Mouse (Mus musculus) retina, postnatal 1 day (tissue): ENCODE measurements at regions not wholly inside any gene's neighbourhood (a gene's known extent, or its start where the extent isn't known, plus 50 kb on each side); places are given as distances from the start of the nearest gene placed in this dataset.
A peak's percentile ranks its signal among the peaks of the same experiment; 100 is the strongest.
"Not testable (repeated sequence)": the region's sequence is repeated elsewhere in the genome, so short reads cannot be mapped to it uniquely, and the experiment has no call there.

Experiments used
- DNase-seq: peaks from one replicate; pipeline ENCODE4 v3.0.0-alpha.2; 2012

DNA sequence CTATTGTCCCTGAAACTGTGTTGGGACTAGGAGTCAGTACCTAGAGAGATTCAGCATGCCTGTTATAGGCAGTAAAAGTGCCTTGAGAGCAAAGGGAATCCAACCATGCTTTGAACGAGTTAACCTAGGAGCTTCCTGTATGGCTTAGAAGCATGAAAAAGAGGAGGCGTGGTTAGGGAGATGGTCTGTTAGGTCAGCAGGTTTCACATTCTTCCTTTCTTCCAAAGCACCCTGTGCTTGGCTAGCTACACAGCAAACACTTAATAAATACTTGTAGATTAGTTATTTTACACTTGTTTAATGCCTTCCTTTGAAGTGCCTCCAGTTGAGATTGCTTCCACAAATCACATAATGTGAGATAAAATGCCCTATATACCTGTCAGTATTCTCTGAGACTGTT lies 284.9 kb upstream of the Adgra3 start:
- DNase-seq = no peak

DNA sequence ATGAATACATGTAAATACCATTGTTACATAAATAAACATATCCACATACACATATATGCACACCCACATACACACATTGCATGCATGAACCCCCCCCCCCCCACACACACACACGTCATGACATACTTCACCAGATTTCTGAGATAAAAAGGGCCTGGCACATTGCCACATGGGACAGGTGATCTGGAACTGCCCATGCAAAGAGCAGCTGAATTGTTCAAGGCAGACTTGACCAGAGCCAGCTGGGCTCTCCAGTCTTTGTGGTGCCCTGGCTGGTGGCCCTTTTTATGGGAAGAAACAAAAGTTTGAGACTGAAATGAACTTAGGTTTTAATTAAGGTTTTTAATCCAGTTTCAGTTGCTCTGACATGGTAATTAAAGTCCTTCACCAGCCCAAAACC lies 250.7 kb upstream of the Adgra3 start:
- DNase-seq = peak; percentile 16

DNA sequence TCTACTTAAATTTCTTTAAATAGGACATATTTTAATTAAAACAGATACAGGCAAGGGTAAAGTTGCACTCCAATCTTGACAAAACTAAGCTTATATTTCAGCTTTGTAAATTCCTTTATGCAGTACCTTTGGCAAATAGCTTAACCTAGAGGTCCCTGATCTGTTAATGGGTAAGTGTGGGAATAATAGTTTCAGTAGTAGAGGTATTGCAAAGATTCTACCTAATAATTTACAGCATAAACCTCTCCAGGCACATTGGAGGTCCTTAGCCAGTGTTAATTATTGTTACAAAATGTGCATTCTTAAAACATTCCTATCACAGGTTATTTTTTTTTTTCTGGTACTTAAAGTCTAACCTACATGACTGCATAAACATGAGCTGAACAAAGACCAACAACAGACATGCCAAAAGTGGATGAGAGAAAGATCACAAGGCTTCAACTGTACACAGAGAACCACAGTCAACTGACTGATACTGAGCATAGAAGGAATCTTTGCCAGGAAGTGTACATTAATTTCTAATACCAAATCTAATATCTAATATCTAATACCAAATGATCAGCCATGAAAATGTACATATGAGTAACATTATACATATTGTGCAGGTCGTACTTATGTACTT lies 245.2 kb upstream of the Adgra3 start:
- DNase-seq = no peak

DNA sequence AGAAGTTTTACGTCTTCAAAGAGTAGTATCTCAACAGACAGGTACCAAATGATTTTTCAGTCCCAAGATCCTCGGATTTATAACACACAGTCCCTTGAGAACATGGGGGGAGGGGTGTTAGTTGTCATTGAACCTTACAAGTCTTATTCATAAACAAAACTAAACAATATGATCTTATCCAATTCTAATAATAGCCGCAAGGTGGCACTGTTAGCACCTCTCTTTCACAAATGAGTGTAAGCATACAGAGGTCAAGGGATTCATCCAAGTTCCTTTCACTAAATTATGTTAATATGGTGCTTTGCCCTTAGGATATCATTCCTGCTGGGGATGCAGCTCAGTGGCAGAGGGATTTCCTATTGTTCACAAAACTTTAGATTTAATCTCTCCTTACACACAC lies 235.0 kb upstream of the Adgra3 start:
- DNase-seq = peak; percentile 6

DNA sequence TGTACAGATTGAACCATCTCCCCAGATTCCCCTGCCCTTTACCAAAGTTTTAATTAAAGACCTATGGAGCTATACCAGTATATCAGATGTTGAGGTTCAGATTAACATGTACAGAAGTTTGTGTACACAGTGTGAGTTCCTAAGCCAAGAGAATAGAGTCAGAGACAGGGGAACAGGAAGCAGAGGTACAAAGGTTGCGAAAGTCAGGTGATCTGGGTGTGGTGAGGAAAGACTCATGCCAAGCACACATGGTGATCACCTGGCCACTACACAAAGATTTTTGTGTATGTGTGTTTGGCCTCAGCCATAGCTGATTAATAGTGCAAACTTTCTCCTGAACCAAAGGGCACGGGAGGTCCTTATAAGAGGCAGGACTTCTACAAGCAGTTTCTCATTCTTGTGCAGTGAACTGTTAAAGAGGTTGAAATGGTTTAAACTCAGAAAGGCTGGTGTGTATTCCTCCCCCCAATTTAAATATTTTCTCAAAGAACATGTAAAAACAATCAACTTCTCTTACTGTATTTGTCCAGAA lies 232.1 kb upstream of the Adgra3 start:
- no peak for DNase-seq

DNA sequence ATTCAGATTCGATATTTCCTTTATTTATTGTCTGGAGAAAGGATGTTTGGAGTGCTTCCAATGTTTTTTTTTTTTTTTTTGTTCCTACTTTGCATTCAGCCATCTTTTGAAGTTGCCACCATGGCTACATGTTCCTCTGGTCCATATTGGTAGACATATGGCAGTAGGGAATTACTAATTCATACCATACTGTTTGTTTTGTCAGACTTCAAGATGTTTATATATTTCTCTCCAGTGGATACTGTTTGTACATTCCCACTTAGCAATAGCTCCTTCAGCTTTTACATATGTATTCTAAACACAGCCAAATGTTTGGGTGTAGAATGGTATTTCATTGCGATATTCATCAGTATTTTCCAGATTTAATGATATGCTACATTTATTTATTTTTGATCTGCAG lies 201.6 kb upstream of the Adgra3 start:
- no peak for DNase-seq

DNA sequence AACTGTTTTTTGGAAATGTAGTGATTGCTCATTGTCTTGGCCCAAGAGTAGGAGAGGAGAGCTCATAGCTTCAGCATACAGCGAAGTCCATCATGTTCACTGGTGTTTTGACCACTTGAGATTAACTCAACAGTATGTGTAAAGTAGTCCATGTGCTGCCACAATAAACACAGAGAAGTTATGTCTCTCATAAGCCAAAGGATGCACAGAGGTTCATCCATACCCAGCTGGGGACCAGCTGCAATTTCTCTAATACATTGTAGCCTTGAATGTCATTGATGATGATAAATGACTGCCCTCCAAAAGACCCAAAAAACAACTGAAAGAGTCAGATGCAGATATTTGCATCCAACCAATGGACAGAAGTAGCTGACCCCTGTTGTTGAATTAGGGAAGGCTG lies 199.2 kb upstream of the Adgra3 start:
- DNase-seq = no peak

DNA sequence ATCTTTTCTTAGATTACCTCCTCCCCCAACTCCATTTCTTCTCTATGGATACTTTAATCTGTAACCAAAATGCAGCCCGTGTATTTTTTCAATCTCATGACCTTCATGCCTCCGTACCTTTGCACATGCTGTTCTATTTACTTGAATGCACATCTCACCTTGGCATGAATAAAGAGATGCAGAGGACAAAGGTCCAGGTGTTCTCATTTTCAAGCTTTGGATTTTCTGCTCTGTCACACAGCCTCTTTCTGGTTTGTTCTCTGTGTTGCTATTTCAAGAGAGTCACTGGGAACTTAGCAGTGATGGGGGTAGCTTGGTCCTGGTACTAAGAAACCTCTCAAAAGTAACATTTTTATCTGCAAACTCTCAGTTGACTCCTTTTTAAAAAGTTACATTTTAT lies 175.3 kb upstream of the Adgra3 start:
- DNase-seq = no peak

DNA sequence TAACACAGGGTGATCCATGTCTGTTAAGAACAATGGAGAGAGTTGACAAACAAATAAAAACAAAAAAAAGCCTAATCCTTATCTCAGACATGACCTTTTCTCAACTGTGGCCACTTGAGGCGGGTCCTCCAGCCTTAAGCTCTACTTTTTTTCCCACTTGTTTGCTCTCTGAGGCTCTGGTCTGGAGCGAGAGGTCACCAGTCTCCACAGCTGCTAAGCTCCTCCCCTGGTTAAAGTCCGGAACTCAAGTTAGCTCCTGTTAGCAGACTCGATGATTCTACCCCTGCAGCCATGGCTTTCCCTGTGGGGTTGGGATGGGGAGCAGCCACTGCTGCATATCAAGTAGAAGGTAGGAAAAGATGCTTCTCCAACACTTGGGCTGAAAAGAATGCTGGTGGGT lies 158.2 kb upstream of the Adgra3 start:
- no peak for DNase-seq

DNA sequence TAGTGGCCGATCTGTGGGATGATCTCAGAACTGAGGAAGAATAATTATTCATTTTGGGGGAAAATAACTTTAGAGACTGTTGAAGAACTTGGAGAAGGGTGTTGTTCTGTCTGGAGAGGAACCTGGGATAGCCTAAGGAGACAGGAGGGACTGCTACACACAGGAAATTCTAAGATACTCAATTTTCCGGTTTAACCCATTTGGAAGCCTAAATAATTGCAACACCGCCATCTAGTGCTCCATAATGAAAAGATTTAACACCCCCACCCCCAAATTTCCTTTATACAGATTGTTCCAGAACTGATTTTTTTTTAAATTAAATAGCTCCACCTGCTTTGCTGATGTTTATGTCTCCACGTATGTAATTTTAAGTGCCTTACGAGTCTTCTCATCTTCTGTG lies 157.2 kb upstream of the Adgra3 start:
- peak; percentile 36 for DNase-seq

DNA sequence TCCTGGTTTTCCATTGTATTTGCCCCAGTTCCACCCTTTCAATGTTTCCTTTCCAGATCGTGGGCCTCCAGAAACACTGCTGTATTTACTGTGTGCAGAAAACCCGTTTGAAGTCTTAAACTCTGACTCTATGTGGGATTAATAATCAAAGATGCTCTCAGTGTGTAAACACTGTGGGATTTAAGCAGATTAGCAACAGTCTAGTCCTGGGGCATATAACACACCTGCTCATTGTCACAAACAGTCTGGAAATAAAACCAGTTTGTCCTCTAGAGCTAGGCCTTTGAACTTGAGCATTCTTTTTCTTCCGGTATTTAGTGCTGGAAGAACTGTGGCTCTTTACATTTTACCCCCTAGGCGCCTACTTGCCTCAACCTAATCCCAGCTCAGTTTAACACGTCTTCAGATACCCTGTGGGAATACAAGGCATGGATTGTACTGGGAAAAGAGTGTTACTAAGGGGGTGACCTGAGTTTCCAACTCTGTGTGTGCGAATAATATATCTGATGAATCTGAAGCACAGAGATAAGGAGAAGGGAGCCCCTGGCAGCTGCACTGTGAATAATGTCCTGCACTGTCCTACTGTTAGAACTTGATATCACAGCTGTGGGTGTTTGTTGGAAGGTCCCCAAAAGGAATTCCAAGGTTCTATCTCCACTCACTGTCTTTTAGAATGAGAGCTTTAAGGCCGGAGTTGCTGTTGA lies 143.7 kb upstream of the Adgra3 start:
- DNase-seq = no peak

DNA sequence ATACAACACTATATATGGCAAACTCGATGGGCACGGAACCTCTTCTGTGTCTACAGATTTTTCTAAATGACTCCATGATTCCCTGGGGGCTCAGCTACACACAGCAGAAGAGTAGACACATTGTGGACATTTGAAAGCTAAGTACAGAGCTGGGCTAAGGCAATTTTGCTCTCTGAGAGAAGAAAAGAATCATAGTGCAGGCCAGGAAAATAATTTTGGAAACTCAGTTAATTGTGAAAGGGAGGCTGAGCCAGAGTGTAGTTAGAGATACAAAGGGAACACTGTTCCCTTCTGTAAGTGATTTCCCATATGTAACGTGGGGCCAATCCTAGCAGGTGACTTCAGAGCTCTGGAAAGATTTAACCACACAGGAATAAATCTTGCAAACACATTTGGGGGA lies 137.6 kb upstream of the Adgra3 start:
- no peak for DNase-seq

DNA sequence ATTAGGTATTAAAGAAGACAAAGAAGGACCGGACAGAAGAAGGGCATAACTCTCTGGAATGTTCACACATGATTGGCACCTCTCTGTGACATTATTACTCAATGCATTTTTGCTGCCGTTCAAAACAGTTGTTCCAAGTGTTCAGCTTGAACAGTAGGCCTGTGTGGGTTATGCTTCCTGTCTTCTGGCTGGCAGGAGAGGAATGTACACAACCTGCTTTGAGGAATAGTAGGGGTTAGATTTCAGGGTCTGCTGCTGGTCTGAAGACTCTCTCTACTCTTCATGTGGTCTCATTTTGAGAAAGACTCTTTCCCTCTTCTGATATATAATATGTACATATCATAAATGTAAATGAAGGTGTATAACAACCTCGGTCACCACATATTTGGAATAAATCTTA lies 137.2 kb upstream of the Adgra3 start:
- no peak for DNase-seq

DNA sequence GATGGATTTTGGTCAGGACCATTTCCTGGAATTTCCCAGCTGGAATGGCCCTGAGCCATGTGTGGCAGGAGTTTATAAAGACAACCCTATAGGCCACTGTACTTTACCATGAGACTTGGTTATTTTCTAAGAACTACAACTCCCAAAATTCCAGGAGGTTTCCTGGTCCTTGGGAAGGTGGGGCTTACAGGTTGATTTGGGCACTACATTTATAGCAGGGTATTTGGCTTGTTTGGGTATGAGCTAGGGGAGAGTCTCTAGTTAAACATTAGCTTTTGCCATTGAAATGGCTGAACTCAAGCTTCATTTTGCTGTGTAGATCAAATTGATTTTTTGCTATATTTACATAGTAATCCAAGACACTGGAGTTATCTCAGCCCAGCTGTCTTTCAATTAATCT lies 130.6 kb upstream of the Adgra3 start:
- DNase-seq = no peak

DNA sequence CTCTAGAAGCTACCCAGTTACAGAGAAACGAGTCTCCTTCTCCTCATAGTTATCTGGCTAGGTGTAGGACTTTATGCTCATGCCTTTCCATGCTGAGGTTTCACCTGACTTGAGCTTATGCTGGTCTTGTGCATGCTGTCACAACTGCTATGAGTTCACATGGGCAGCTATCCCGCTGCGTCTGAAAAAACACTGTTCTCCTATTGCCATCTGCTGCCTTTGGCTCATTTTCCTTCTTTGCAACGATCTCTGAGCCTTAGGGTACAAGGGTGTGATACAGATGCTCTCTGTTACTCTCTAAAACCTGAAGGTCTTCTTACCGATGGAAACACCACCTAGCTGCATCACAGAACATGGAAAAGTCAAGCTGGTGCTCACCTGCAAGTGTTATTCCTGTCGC lies 123.9 kb upstream of the Adgra3 start:
- DNase-seq = no peak

DNA sequence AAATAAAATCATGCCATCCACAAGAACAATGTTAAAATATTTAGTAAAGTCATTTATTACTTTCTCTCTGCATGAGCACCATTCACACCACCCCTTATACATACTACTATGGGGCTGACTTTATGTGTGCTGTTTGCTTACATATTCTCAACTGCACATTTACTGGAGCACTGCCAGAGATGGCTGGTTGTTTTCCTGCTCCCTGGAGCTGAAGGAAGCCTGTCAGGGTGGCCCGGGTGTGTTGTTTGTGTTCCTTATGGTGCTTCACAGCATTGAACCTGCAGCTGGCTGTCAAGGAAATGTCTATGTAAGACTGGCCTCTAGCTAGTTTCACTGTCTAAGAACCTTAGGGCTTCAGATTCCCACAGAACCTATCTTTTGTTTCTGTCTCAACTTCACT lies 97.8 kb upstream of the Adgra3 start:
- no peak for DNase-seq

DNA sequence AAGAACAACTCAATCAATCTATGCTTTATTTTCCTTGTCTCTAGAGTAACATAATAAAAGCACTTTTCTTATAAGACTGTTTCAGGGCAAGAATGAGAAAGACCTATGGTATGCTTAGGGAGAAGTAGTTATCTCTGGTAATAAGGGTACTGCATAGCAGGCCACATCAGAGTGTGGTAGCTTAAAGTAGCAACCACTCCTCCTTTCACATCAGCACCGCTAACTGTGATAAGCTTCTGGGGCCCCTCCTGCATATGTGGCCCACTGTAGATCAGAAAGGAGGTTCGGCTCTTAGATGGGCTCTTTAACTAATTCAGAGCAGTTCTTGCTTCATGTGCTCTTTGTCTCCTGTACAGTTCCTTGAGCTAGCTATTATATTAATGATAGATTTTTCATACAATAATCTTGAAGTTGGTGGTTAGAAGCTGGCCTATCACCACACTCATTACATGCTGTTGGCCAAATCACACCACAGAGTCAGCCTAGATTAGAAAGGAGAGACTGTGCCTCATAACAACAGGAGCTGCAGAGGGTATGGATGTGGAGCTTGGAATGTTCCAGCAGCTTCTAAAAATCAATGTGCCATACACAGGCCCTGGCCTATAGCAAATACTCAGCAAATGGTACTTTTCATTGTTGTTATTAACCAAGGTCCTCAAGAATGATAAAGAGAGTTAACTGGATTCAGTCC lies 96.5 kb upstream of the Adgra3 start:
- not testable (repeated sequence) for DNase-seq

DNA sequence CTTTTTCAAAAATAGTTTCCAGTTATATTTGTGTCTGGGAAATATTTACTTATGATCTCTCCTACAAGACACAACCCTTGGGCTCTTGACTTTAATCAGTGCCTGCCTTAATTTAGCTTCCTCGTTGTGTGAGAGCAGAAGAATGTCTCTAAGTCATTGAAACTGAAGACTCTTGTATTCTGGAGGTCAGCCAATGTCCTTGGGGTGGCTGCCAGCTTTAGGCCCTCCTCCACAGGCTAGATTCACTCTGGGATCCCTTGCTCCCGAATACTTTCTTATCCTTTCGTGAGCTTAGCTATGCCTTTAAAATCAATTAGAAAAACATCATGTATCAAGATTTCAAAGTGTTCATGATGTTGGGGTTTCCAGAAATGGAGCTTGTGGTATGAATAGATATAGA lies 88.1 kb upstream of the Adgra3 start:
- DNase-seq = no peak

DNA sequence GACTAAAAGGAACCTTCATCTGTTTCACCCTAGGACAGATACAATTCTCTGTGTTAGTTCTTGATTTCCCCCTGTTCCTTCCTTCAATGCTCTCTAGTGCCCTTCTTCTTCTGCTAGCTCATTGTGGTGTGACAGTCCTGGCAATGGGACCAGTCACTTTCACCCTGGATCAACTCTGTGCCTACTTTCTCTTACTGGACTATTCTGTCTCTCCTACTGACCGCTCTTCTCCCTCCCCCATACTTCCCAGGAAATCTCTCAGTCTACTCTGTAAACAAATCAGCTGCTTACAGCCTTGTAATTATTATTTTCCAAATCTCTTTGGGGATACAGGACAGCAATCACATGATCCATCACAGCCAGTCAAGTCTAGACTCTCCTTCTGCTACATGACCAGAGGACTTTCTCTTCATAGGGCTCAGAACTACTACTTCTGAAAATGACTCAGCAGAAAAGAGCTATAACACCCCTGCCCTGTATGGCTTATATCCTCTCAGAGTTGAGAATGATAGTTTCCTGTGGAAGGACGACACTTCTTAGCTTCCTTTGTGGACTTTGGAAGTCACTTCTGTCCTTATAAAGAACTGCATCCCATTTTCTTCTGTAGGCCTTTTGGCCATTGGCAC lies 86.8 kb upstream of the Adgra3 start:
- no peak for DNase-seq

DNA sequence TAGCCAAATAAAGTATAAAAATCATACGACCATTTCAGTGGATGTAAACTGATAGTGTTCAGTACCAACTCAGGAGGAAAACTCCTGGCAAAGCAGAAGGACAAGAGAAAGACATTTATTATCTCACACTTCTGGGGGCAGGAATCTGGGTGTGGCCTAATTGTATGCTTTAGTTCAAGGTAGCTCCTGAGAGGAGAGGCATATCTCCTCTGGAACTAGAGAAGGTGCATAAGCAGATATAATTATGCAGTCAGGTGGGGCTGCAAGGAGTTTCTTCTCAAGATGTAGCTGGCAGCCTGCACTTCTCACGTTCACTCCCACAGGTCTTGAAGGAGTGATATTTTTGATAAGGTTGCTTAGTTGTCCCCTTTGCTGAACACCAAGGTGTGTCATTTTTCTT lies 71.4 kb upstream of the Adgra3 start:
- no peak for DNase-seq

DNA sequence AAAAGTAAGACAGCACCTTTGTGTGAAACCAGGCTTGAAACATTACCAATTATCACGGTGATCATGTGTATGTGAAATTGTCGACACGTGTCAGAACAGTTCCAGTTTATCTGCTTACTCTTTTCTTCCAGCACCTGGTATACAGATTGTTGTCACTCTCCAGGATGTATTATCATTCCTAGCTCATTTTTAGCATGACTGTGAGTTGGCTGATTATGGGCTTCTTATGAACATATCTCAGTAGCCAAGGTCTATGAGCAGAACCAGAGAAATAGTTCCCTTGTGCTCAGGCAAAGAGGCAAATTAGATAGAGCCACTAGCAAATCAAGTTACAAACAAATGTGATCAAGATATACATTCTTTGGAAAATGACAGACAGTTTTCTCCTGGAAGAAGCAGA lies 70.2 kb upstream of the Adgra3 start:
- no peak for DNase-seq

DNA sequence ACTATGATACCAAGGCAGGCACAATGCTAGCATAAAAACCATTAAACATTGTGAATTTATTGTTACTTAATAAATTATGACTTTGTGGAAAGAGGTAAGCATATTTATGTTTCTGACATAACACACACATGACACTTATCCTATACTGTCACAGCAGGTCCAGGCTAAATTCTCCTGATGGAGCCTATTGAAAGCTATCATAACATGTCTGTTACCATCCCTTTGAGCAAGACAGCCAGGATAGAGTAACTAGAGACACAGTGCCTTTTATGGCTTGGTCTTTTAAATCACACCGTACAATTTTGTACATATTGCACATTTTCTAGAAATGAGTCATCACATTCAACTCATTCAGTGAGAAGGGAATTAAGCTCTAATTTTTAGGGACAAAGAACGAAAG lies 67.8 kb upstream of the Adgra3 start:
- DNase-seq = no peak

DNA sequence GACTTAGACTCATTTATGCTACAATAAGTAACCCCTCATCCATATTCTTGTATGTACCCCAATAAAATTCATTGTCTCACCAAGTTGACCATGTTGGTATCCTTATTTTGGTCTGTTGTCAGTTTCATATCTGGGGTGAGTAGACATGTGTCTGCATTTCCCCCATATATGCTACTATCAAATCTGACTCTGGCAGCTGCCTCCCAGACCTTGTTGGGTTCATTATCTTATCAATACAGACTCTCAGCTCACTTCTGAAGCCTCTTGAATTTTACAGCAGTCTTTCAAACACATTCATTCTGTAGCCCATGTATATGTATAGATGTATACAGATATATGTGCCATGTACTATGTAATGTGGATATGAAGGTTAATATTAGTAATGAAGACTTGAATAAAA lies 67.4 kb upstream of the Adgra3 start:
- no peak for DNase-seq

DNA sequence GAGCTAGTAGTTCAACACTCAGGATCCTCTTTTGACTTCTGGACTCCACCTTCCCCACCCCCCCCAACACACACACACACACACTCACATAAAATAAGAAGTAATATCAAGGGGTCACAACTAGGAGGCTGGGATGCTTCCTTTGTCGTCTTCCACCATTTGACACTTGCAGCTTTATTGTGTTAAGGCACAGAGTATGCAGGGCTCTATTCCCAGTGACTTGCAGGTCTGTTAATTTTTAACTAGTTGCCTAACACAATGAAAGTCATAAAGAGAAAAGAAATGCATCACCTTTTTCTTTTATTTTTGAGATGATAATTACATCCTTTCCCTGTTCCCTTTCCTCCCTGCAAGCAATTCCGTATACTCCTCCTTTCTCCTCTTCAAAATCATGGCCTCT lies 66.9 kb upstream of the Adgra3 start:
- no peak for DNase-seq
